Mouse (Mus musculus) megakaryocyte, adult 5-6 weeks (primary cell): Measurements from ENCODE around the gene Znhit2. TPM values are rescaled to one million over a fixed set of nuclear protein-coding genes. Genes with fewer than 3 reads are reported as not detected.

ENCODE experiments used
- ATAC-seq: 2 replicates; pipeline ENCODE4 v1.8.0; 2016; ENCODE audit warnings: mild to moderate bottlenecking, inconsistent platforms; ENCODE audit not compliant: poor library complexity, severe bottlenecking
- total RNA-seq, 2 experiments: library from RNA; stranded (forward) in 1 of 2; stranded (reverse) in 1 of 2; fragments of 153-499, 151-499 nt in 1 of 2; fragments of 221-1000, 200-1000 nt in 1 of 2; gene quantifications; 2 replicates each; pipeline versions ENCODE4 v1.2.3 to v1.2.4; 2015 to 2017

Znhit2 gene
- total RNA-seq, 2 experiments from 2014 or later = 8.9 to 11.3 TPM

GRCm38 (mm10) chr19:6070571-6071250 lies 9.7 kb downstream of the Znhit2 start:
- no peak for ATAC-seq

- no peak for ATAC-seq
Observed at GRCm38 (mm10) chr19:6071261-6071660, 10.3 kb downstream of the Znhit2 start.

- peak; percentile 57 for ATAC-seq
Observed at GRCm38 (mm10) chr19:6073889-6074288, 12.9 kb downstream of the Znhit2 start.

- peak; percentile 97 for ATAC-seq
Observed at GRCm38 (mm10) chr19:6076564-6077393, 15.8 kb downstream of the Znhit2 start, which contains the start of gene Vps51. Gene Vps51, minus strand, starts transcription at chr19:6077231.

GRCm38 (mm10) chr19:6079983-6080480 lies 19.0 kb downstream of the Znhit2 start, which contains the start of gene Tmem262:
Gene Tmem262, plus strand, starts transcription at chr19:6080033.
- no peak for ATAC-seq

GRCm38 (mm10) chr19:6082156-6082555 lies 21.2 kb downstream of the Znhit2 start, which contains the start of gene Gm28374:
Gene Gm28374, minus strand, starts transcription at chr19:6082256.
- ATAC-seq = no peak

GRCm38 (mm10) chr19:6084478-6085248 lies 23.7 kb downstream of the Znhit2 start, which contains the start of the genes Zfpl1 and Cdca5:
Gene Zfpl1, minus strand, starts transcription at chr19:6084956.
Gene Cdca5, plus strand, starts transcription at chr19:6084983.
- peak; percentile 97 for ATAC-seq

GRCm38 (mm10) chr19:6085417-6085879 lies 24.5 kb downstream of the Znhit2 start:
- ATAC-seq = peak; percentile 77

- no peak for ATAC-seq
Observed at GRCm38 (mm10) chr19:6088841-6089240, 27.8 kb downstream of the Znhit2 start.

GRCm38 (mm10) chr19:6094119-6094518 lies 33.1 kb downstream of the Znhit2 start, which contains the start of gene AC131692.1:
Gene AC131692.1, plus strand, starts transcription at chr19:6094419.
- ATAC-seq = no peak

- peak; percentile 72 for ATAC-seq
Observed at GRCm38 (mm10) chr19:6097847-6098246, 36.9 kb downstream of the Znhit2 start.

GRCm38 (mm10) chr19:6101186-6101585 lies 40.2 kb downstream of the Znhit2 start:
- no peak for ATAC-seq

- ATAC-seq = no peak
Observed at GRCm38 (mm10) chr19:6102169-6102853, 41.3 kb downstream of the Znhit2 start.

- ATAC-seq = 0 out of 2 replicates have a peak, but pooled peaks have one; percentile 38
Observed at GRCm38 (mm10) chr19:6104476-6104875, 43.5 kb downstream of the Znhit2 start.

- ATAC-seq = no peak
Observed at GRCm38 (mm10) chr19:6105586-6105985, 44.6 kb downstream of the Znhit2 start, which contains the start of gene Naaladl1. Gene Naaladl1, plus strand, starts transcription at chr19:6105782.

Other genes with a start within 250 kb of the Znhit2 start
- gene Frmd8, start 185.9 kb upstream of the Znhit2 start, total RNA-seq (2015) = 21.4 and 21.9 TPM in 2 replicates
- gene Frmd8, start 185.9 kb upstream of the Znhit2 start, total RNA-seq (2017) = 19.3 and 23.3 TPM in 2 replicates
- 55.6 and 67.9 TPM in 2 replicates for gene Slc25a45, start 183.4 kb upstream of the Znhit2 start, total RNA-seq (2015)
- 69.1 and 73.5 TPM in 2 replicates for gene Slc25a45, start 183.4 kb upstream of the Znhit2 start, total RNA-seq (2017)
- gene Tigd3, start 167.0 kb upstream of the Znhit2 start, total RNA-seq (2015) = 0.54 and 0.59 TPM in 2 replicates
- gene Tigd3, start 167.0 kb upstream of the Znhit2 start, total RNA-seq (2017) = 1.0 and 1.8 TPM in 2 replicates
- gene Dpf2, start 148.2 kb upstream of the Znhit2 start, total RNA-seq (2015) = 52.2 and 52.4 TPM in 2 replicates
- 88.7 and 107 TPM in 2 replicates for gene Dpf2, start 148.2 kb upstream of the Znhit2 start, total RNA-seq (2017)
- gene Cdc42ep2, start 136.4 kb upstream of the Znhit2 start, total RNA-seq (2015) = 3.0 and 3.4 TPM in 2 replicates
- gene Cdc42ep2, start 136.4 kb upstream of the Znhit2 start, total RNA-seq (2017) = 1.7 and 1.9 TPM in 2 replicates
- gene Pola2, start 97.0 kb upstream of the Znhit2 start, total RNA-seq (2015) = 36.9 and 37.7 TPM in 2 replicates
- 29.0 and 33.7 TPM in 2 replicates for gene Pola2, start 97.0 kb upstream of the Znhit2 start, total RNA-seq (2017)
- gene Slc22a20, start 75.0 kb upstream of the Znhit2 start, total RNA-seq (2015) = 0.16 and 0.20 TPM in 2 replicates
- gene Slc22a20, start 75.0 kb upstream of the Znhit2 start, total RNA-seq (2017) = 1.1 and 1.2 TPM in 2 replicates
- 31.1 and 32.2 TPM in 2 replicates for gene Capn1, start 45.3 kb upstream of the Znhit2 start, total RNA-seq (2015)
- gene Capn1, start 45.3 kb upstream of the Znhit2 start, total RNA-seq (2017) = 53.7 and 54.8 TPM in 2 replicates
- 16.8 and 17.8 TPM in 2 replicates for gene Syvn1, start 14.6 kb upstream of the Znhit2 start, total RNA-seq (2015)
- gene Syvn1, start 14.6 kb upstream of the Znhit2 start, total RNA-seq (2017) = 6.3 and 7.2 TPM in 2 replicates
- 28.7 and 35.8 TPM in 2 replicates for gene Mrpl49, start 3.4 kb upstream of the Znhit2 start, total RNA-seq (2015)
- gene Mrpl49, start 3.4 kb upstream of the Znhit2 start, total RNA-seq (2017) = 31.0 and 33.0 TPM in 2 replicates
- gene Fau, start 3.3 kb upstream of the Znhit2 start, total RNA-seq (2015) = 2,056 and 2,077 TPM in 2 replicates
- gene Fau, start 3.3 kb upstream of the Znhit2 start, total RNA-seq (2017) = 1,670 and 1,985 TPM in 2 replicates
- 4.7 and 8.6 TPM in 2 replicates for gene Tm7sf2, start 7.2 kb downstream of the Znhit2 start, total RNA-seq (2015)
- gene Tm7sf2, start 7.2 kb downstream of the Znhit2 start, total RNA-seq (2017) = 4.5 and 4.7 TPM in 2 replicates
- 49.2 and 58.3 TPM in 2 replicates for gene Vps51, start 16.0 kb downstream of the Znhit2 start, total RNA-seq (2015)
- gene Vps51, start 16.0 kb downstream of the Znhit2 start, total RNA-seq (2017) = 72.9 and 78.7 TPM in 2 replicates
- not detected in 2 replicates for gene Tmem262, start 18.8 kb downstream of the Znhit2 start, total RNA-seq (2015)
- gene Tmem262, start 18.8 kb downstream of the Znhit2 start, total RNA-seq (2017) = not detected in 2 replicates
- not detected in 2 replicates for gene Gm28374, start 21.1 kb downstream of the Znhit2 start, total RNA-seq (2015)
- gene Gm28374, start 21.1 kb downstream of the Znhit2 start, total RNA-seq (2017) = 0.33 and 0.51 TPM in 2 replicates
- gene Zfpl1, start 23.8 kb downstream of the Znhit2 start, total RNA-seq (2015) = 15.3 and 15.8 TPM in 2 replicates
- 29.2 and 33.7 TPM in 2 replicates for gene Zfpl1, start 23.8 kb downstream of the Znhit2 start, total RNA-seq (2017)
- gene Cdca5, start 23.8 kb downstream of the Znhit2 start, total RNA-seq (2015) = 30.5 and 32.2 TPM in 2 replicates
- gene Cdca5, start 23.8 kb downstream of the Znhit2 start, total RNA-seq (2017) = 24.3 and 26.6 TPM in 2 replicates
- gene AC131692.1, start 33.2 kb downstream of the Znhit2 start, total RNA-seq (2015) = 0.62 and 1.2 TPM in 2 replicates
- gene AC131692.1, start 33.2 kb downstream of the Znhit2 start, total RNA-seq (2017) = 0.15 TPM in 1 of 2 replicates, not detected in the other
- gene Naaladl1, start 44.6 kb downstream of the Znhit2 start, total RNA-seq (2015) = 0.32 and 1.2 TPM in 2 replicates
- gene Naaladl1, start 44.6 kb downstream of the Znhit2 start, total RNA-seq (2017) = 0.28 and 0.55 TPM in 2 replicates
- 3.4 and 5.7 TPM in 2 replicates for gene Sac3d1, start 57.5 kb downstream of the Znhit2 start, total RNA-seq (2015)
- 3.9 and 4.0 TPM in 2 replicates for gene Sac3d1, start 57.5 kb downstream of the Znhit2 start, total RNA-seq (2017)
- 9.9 and 13.5 TPM in 2 replicates for gene Snx15, start 67.1 kb downstream of the Znhit2 start, total RNA-seq (2015)
- 5.2 and 6.4 TPM in 2 replicates for gene Snx15, start 67.1 kb downstream of the Znhit2 start, total RNA-seq (2017)
- gene Batf2, start 79.8 kb downstream of the Znhit2 start, total RNA-seq (2015) = 1.1 and 1.4 TPM in 2 replicates
- gene Batf2, start 79.8 kb downstream of the Znhit2 start, total RNA-seq (2017) = 0.48 and 0.49 TPM in 2 replicates
- 9.1 and 10.6 TPM in 2 replicates for gene Arl2, start 80.4 kb downstream of the Znhit2 start, total RNA-seq (2015)
- 8.0 and 9.7 TPM in 2 replicates for gene Arl2, start 80.4 kb downstream of the Znhit2 start, total RNA-seq (2017)
- 0.58 TPM in 1 of 2 replicates, not detected in the other for gene Majin, start 123.2 kb downstream of the Znhit2 start, total RNA-seq (2015)
- gene Majin, start 123.2 kb downstream of the Znhit2 start, total RNA-seq (2017) = not detected in 2 replicates
- not detected in 2 replicates for gene Gpha2, start 165.2 kb downstream of the Znhit2 start, total RNA-seq (2015)
- not detected in 2 replicates for gene Gpha2, start 165.2 kb downstream of the Znhit2 start, total RNA-seq (2017)
- 5.1 and 5.7 TPM in 2 replicates for gene Ppp2r5b, start 174.7 kb downstream of the Znhit2 start, total RNA-seq (2015)
- 3.5 and 6.7 TPM in 2 replicates for gene Ppp2r5b, start 174.7 kb downstream of the Znhit2 start, total RNA-seq (2017)
- 9.8 and 10.1 TPM in 2 replicates for gene Atg2a, start 180.5 kb downstream of the Znhit2 start, total RNA-seq (2015)
- 8.5 and 10.3 TPM in 2 replicates for gene Atg2a, start 180.5 kb downstream of the Znhit2 start, total RNA-seq (2017)
- 19.3 and 27.1 TPM in 2 replicates for gene Ehd1, start 215.5 kb downstream of the Znhit2 start, total RNA-seq (2015)
- 24.0 and 34.8 TPM in 2 replicates for gene Ehd1, start 215.5 kb downstream of the Znhit2 start, total RNA-seq (2017)
- gene Cdc42bpg, start 245.3 kb downstream of the Znhit2 start, total RNA-seq (2015) = 0.56 and 0.68 TPM in 2 replicates
- 0.88 and 1.3 TPM in 2 replicates for gene Cdc42bpg, start 245.3 kb downstream of the Znhit2 start, total RNA-seq (2017)